9 mouse cellular contexts compared by ENCODE assay signal in genomic region chr19:12467436-12467835, GRCm38 (mm10). TPM values are rescaled to one million over a fixed set of nuclear protein-coding genes. Genes with fewer than 3 reads are reported as not detected.
DNase-seq lines count a peak whose midpoint lies in the region; ATAC-seq and TF ChIP-seq lines count a peak whose summit lies in the region.
"Had no signal": no experiment of that assay in that cellular context is flagged by ENCODE, and none has a peak within 500 bp of the region (broad histone marks: within the 10 kb centered on the region; RNA-seq: fewer than 3 reads in every experiment).

No protein-coding gene starts in this region.

- no peak for TF ChIP-seq EP300 in liver, postnatal 0 days (IDR thresholded peaks at IDR 0.05; ENCODE audit: low read depth)

- peaks cover 6% of the 10 kb centered on the region for H3K36me3 ChIP-seq in liver, postnatal 0 days (replicated peaks; ENCODE audit: insufficient read depth, low read length)
- H3K36me3 ChIP-seq in hindbrain, embryonic 12.5 days = peaks cover 36% of the 10 kb centered on the region
- H3K36me3 ChIP-seq: heart, embryonic 13.5 days had no signal

- no peaks in the 10 kb centered on the region for H3K27me3 ChIP-seq in liver, postnatal 0 days (ENCODE audit: insufficient read depth, low read length)
- H3K27me3 ChIP-seq in hindbrain, embryonic 12.5 days = no peaks in the 10 kb centered on the region
- H3K27me3 ChIP-seq: heart, embryonic 13.5 days had no signal

- H3K4me2 ChIP-seq in liver, postnatal 0 days (ENCODE audit: low read depth, low read length) = no peak overlapping the region
- H3K4me2 ChIP-seq in hindbrain, embryonic 12.5 days (replicated peaks) = no peak overlapping the region
- H3K4me2 ChIP-seq: heart, embryonic 13.5 days had no signal

- DNase-seq in adrenal gland, postnatal 36 days = peak; percentile 55 to 66
- DNase-seq in adrenal gland, postnatal 25 days = no peak
- DNase-seq in left cerebral cortex, adult 2 months (ENCODE audit: extremely low spot score in 1 of 2, low spot score in 2 of 2) = peak; percentile 11 to 32
- DNase-seq in left cerebral cortex, postnatal 36 days (ENCODE audit: low spot score in 2 of 2) = no peak
- DNase-seq in NIH3T3 (ENCODE audit: low read depth) = peak; percentile 80
- DNase-seq in liver, postnatal 0 days = peak; percentile 51

- no peak overlapping the region for H3K4me3 ChIP-seq in left cerebral cortex, adult 2 months
- H3K4me3 ChIP-seq in liver, postnatal 0 days (ENCODE audit: low read depth, low read length) = no peak overlapping the region
- no peak overlapping the region for H3K4me3 ChIP-seq in hindbrain, embryonic 12.5 days
- H3K4me3 ChIP-seq: heart, embryonic 13.5 days had no signal

- no peak for ATAC-seq in liver, postnatal 0 days
- no peak for ATAC-seq in inflammation-experienced regulatory T-cells, adult 6 months
- no peak for ATAC-seq in hindbrain, embryonic 12.5 days (ENCODE audit: low FRiP score)

- no peak overlapping the region for H3K9ac ChIP-seq in liver, postnatal 0 days (replicated peaks)
- H3K9ac ChIP-seq in hindbrain, embryonic 12.5 days = no peak overlapping the region
- H3K9ac ChIP-seq: heart, embryonic 13.5 days had no signal

- WGBS in liver, postnatal 0 days (ENCODE audit: insufficient replicate concordance) = 73% methylated on average over 5 of the region's 5 CpGs
- 77% methylated on average over 5 of the region's 5 CpGs for WGBS in hindbrain, embryonic 12.5 days

- peak; percentile 56 for TF ChIP-seq CTCF in left cerebral cortex, adult 2 months (IDR thresholded peaks at IDR 0.05)
- peak; percentile 67 for TF ChIP-seq CTCF in liver, postnatal 0 days (IDR thresholded peaks at IDR 0.05; ENCODE audit: low read depth)

- no peak overlapping the region for H3K27ac ChIP-seq in left cerebral cortex, adult 2 months
- H3K27ac ChIP-seq in liver, postnatal 0 days (ENCODE audit: low read depth) = no peak overlapping the region
- no peak overlapping the region for H3K27ac ChIP-seq in hindbrain, embryonic 12.5 days
- H3K27ac ChIP-seq: heart, embryonic 13.5 days had no signal

- intact Hi-C loops in left cerebral cortex, adult 2 months (cut with DNase I) = loop anchor here (2.0 to 5.0 kb wide), 2 partner anchors 35 to 125 kb away; partner anchors contain the start of gene Dtx4
- intact Hi-C loops in left cerebral cortex, postnatal 36 days (cut with DNase I) = loop anchor here (2.0 to 5.0 kb wide), 2 partner anchors 35 to 123 kb away; partner anchors contain the start of gene Dtx4

- 0 out of 2 replicates have a peak, but pooled peaks cover 6% of the 10 kb centered on the region for H3K4me1 ChIP-seq in liver, postnatal 0 days (ENCODE audit: insufficient read depth)
- H3K4me1 ChIP-seq in hindbrain, embryonic 12.5 days = no peaks in the 10 kb centered on the region

- no peaks in the 10 kb centered on the region for H3K9me3 ChIP-seq in liver, postnatal 0 days (ENCODE audit: low read length)
- no peaks in the 10 kb centered on the region for H3K9me3 ChIP-seq in hindbrain, embryonic 12.5 days (replicated peaks)
- H3K9me3 ChIP-seq: heart, embryonic 13.5 days had no signal

RNA-seq across cellular contexts. Expression of gene Mpeg1, which starts 6.9 kb away (rescaled TPM):
- total RNA-seq in adrenal gland, postnatal 36 days (2021) = 10 to 100 TPM; 23.7 to 25.0 TPM
- total RNA-seq in adrenal gland, postnatal 25 days (2021) = 12.4 and 16.5 TPM in 2 replicates
- total RNA-seq in left cerebral cortex, adult 2 months (2021) = 1 to 10 TPM; 6.8 to 7.4 TPM
- total RNA-seq in left cerebral cortex, postnatal 36 days (2021) = 1 to 10 TPM; 7.9 to 8.5 TPM
- 3.5 and 3.8 TPM in 2 replicates for polyA plus RNA-seq in liver, postnatal 0 days (2015; fragmentation: Nextera tagmentation; extraction: Ambion mirVana)
- under 1 TPM in 2 of 3 experiments, not detected in 1; 0.17 to 0.97 TPM for polyA plus RNA-seq in inflammation-experienced regulatory T-cells, adult 6 months (2017; shearing (Covaris generic))
- 0.70 and 0.75 TPM in 2 replicates for polyA plus RNA-seq in hindbrain, embryonic 12.5 days (2016; fragmentation: Nextera tagmentation; extraction: Ambion mirVana)

RNA-seq across cellular contexts. Expression of gene Dtx4, which starts 33.8 kb away (rescaled TPM):
- total RNA-seq in adrenal gland, postnatal 36 days (2021) = 10 to 100 TPM; 11.4 to 17.6 TPM
- total RNA-seq in adrenal gland, postnatal 25 days (2021) = 14.9 and 15.1 TPM in 2 replicates
- total RNA-seq in left cerebral cortex, adult 2 months (2021) = 10 to 100 TPM; 36.0 to 36.3 TPM
- total RNA-seq in left cerebral cortex, postnatal 36 days (2021) = 10 to 100 TPM; 32.9 to 35.5 TPM
- polyA plus RNA-seq in liver, postnatal 0 days (2015; fragmentation: Nextera tagmentation; extraction: Ambion mirVana) = 1.8 and 2.1 TPM in 2 replicates
- polyA plus RNA-seq in inflammation-experienced regulatory T-cells, adult 6 months (2017; shearing (Covaris generic)) = 10 to 100 TPM in 2 of 3 experiments, under 1 TPM in 1; 0.96 to 13.7 (median 11.0) TPM
- 56.7 and 58.6 TPM in 2 replicates for polyA plus RNA-seq in hindbrain, embryonic 12.5 days (2016; fragmentation: Nextera tagmentation; extraction: Ambion mirVana)

RNA-seq across cellular contexts. Expression of gene Pfpl, which starts 39.7 kb away (rescaled TPM):
- total RNA-seq in adrenal gland, postnatal 36 days (2021) = not detected
- not detected in 2 replicates for total RNA-seq in adrenal gland, postnatal 25 days (2021)
- total RNA-seq in left cerebral cortex, adult 2 months (2021) = not detected
- not detected for total RNA-seq in left cerebral cortex, postnatal 36 days (2021)
- polyA plus RNA-seq in liver, postnatal 0 days (2015; fragmentation: Nextera tagmentation; extraction: Ambion mirVana) = not detected in 2 replicates
- polyA plus RNA-seq in inflammation-experienced regulatory T-cells, adult 6 months (2017; shearing (Covaris generic)) = not detected
- polyA plus RNA-seq in hindbrain, embryonic 12.5 days (2016; fragmentation: Nextera tagmentation; extraction: Ambion mirVana) = not detected in 2 replicates
- polyA plus RNA-seq: heart, embryonic 13.5 days had no signal

RNA-seq across cellular contexts. Expression of gene Olfr1441, which starts 50.2 kb away (rescaled TPM):
- not detected for total RNA-seq in adrenal gland, postnatal 36 days (2021)
- total RNA-seq in adrenal gland, postnatal 25 days (2021) = not detected in 2 replicates
- not detected for total RNA-seq in left cerebral cortex, adult 2 months (2021)
- not detected for total RNA-seq in left cerebral cortex, postnatal 36 days (2021)
- not detected in 2 replicates for polyA plus RNA-seq in liver, postnatal 0 days (2015; fragmentation: Nextera tagmentation; extraction: Ambion mirVana)
- not detected for polyA plus RNA-seq in inflammation-experienced regulatory T-cells, adult 6 months (2017; shearing (Covaris generic))
- not detected in 2 replicates for polyA plus RNA-seq in hindbrain, embryonic 12.5 days (2016; fragmentation: Nextera tagmentation; extraction: Ambion mirVana)
- polyA plus RNA-seq: heart, embryonic 13.5 days had no signal

Comparison
In these comparisons a context has a peak if more than half of its experiments do, and no peak if none do; other contexts are left out.
1. DNase-seq: peak in adrenal gland, postnatal 36 days (2 of 2), left cerebral cortex, adult 2 months (2 of 2), NIH3T3 (single experiment) and liver, postnatal 0 days (single experiment); none in adrenal gland, postnatal 25 days (single experiment) and left cerebral cortex, postnatal 36 days (0 of 2).